Mouse (Mus musculus) gastrocnemius, adult 2 months (tissue): Measurements from ENCODE around the gene AA467197. TPM values are rescaled to one million over a fixed set of nuclear protein-coding genes. Genes with fewer than 3 reads are reported as not detected.

Source experiments
- DNase-seq: peaks from one replicate; pipeline ENCODE4 v3.0.0; 2022
- H3K27ac ChIP-seq: fragments of 200-600 bp; 2 replicates; pipeline ENCODE4 v1.8.1; 2022; ENCODE audit warnings: mild to moderate bottlenecking
- H3K4me3 ChIP-seq: fragments of 200-600 bp; 2 replicates; pipeline ENCODE4 v1.8.1; 2022; ENCODE audit warnings: mild to moderate bottlenecking, moderate library complexity
- CTCF ChIP-seq: fragments of 200-600 bp; IDR thresholded peaks from 2 replicates; pipeline ENCODE4 v1.8.1; 2022; ENCODE audit warnings: antibody characterized with exemption, mild to moderate bottlenecking, moderate library complexity
- intact Hi-C: fragments of 180-260 bp; cut with DNase I; formaldehyde crosslinking; loops from one replicate; pipeline ENCODE4 v1.15.1; 2025
- long read RNA-seq, 2 experiments: library from polyadenylated mRNA; stranded (forward); transcript quantifications; one replicate each; pipeline ENCODE4 v2.0.0; 2021
- total RNA-seq, 2 experiments: library from RNA; stranded (reverse); gene quantifications; 2 replicates each; pipeline ENCODE4 v1.2.3; 2021

The AA467197 gene
- under 1 TPM in 1 of 2 experiments, not detected in 1; 0.54 TPM for total RNA-seq
- long read RNA-seq, experiment 1 = 0 reads
- long read RNA-seq, experiment 2 = 0 reads

- Histone ChIP-seq H3K27ac (no peak within 1 kb of the TSS), H3K4me3 (peak within 1 kb of the TSS; percentile 75)
- DNase-seq = no peak
- no peak for TF ChIP-seq CTCF
- intact Hi-C loops = loop anchor here (10.0 kb wide), 2 partner anchors 118 to 262 kb away; no protein-coding TSS in a partner anchor
These were observed at the start of gene AA467197 for GRCm38 (mm10) chr2:122636686-122637085. AA467197 (plus strand) TSS chr2:122636986.

- intact Hi-C loops = no loop called here
- no peak overlapping the region for H3K4me3 ChIP-seq
- H3K27ac ChIP-seq = no peak overlapping the region
- no peak for DNase-seq
- TF ChIP-seq CTCF = no peak
These were observed 48.8 kb upstream of the AA467197 start for GRCm38 (mm10) chr2:122587861-122588519.

DNA sequence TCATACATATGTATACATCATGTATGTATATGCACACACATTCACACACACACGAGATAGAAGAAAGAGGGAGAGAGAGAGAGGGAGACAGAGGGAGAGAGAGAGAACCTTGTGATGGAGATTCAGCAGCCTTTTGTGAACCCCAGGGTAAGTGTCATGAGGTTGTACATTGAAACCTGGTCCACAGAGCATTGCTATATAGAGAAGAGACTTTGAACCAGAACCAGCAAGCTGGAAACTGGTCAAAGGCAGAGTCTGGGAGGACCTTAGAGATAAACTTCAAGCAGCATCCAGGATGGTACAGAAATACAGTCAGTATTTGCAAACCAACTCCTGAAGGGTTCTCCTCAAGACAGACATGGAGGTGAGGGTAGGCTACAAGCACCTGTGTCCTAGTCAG is 46.4 kb upstream of the AA467197 start:
- Histone ChIP-seq H3K27ac (no peak overlapping the region), H3K4me3 (no peak overlapping the region)
- intact Hi-C loops = no loop called here
- no peak for TF ChIP-seq CTCF
- no peak for DNase-seq

GRCm38 (mm10) chr2:122591213-122591612 is 45.6 kb upstream of the AA467197 start:
- no peak for DNase-seq
- Histone ChIP-seq H3K4me3 (no peak overlapping the region), H3K27ac (no peak overlapping the region)
- TF ChIP-seq CTCF = no peak
- intact Hi-C loops = no loop called here

- no peak for DNase-seq
- Histone ChIP-seq H3K4me3 (no peak overlapping the region), H3K27ac (no peak overlapping the region)
- intact Hi-C loops = no loop called here
- no peak for TF ChIP-seq CTCF
These were observed 41.3 kb upstream of the AA467197 start for GRCm38 (mm10) chr2:122595461-122595860.

GRCm38 (mm10) chr2:122599736-122600135 is 37.0 kb upstream of the AA467197 start:
- intact Hi-C loops = no loop called here
- peak; percentile 61 for DNase-seq
- H3K4me3 ChIP-seq = no peak overlapping the region
- no peak for TF ChIP-seq CTCF
- peak overlapping the region; percentile 46; the same call in 1 of the 2 replicates for H3K27ac ChIP-seq

DNA sequence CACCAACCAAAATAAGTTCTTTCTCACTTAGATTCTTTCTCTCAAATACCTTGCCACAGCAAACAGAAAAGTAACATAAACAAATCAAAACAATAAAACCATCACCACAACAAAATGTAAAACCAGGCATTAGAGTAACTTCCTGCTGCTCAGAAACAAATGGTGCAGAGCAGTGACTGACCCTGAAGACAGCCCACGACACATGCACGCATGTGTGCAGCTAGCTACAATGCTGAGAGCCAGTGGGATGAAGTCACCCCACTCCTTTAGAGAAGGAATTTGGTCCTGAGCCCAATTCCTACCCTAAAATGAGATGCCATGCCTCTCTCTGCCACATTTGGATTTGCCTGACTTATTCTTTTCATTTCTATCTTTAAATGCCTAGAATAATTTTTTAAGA is 35.4 kb upstream of the AA467197 start:
- no peak overlapping the region for H3K27ac ChIP-seq
- no peak for TF ChIP-seq CTCF
- no peak overlapping the region for H3K4me3 ChIP-seq
- intact Hi-C loops = no loop called here
- DNase-seq = no peak

DNA sequence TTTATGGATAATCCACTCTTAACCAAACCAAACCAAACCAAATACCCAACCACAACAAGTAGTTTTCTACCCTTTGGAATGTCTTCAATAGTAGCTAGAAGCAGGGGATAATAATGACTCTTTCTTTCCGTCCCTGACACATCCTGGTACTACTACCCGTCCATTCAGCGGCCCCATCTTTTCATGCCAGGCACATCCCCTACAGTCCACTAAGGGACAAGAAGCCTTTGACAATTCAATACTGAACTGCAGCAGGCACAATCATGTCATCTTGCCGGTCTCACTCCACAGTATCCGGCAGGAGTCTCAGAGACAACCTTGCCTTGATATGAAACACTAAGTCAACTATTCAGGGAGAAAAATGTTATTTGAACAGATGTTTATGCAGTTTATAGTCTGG is 31.0 kb upstream of the AA467197 start:
- H3K27ac ChIP-seq = no peak overlapping the region
- TF ChIP-seq CTCF = no peak
- no peak for DNase-seq
- intact Hi-C loops = no loop called here
- no peak overlapping the region for H3K4me3 ChIP-seq

DNA sequence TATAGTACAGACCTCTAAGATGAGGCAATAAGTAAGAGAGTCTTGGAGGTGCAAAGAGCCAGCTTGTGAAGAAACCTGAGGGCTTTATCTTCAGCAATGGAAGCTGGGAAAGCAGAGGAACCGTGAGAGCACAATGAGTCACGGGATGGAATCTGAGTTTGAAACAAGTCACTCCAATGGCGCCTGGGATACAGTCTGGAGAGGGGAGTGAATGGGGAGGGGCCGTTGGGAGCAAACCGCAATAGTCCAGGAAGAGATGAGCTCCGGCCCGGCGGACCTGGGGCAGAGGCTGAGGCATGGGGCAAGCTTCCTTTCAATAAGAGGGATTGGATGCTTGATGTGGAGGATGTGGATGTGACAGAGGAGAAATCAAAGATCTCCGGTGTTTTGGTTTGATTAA is 28.0 kb upstream of the AA467197 start:
- Histone ChIP-seq H3K4me3 (no peak overlapping the region), H3K27ac (no peak overlapping the region)
- no peak for DNase-seq
- TF ChIP-seq CTCF = no peak
- intact Hi-C loops = no loop called here

- Histone ChIP-seq H3K4me3 (peak within 1 kb of the TSS; percentile 79), H3K27ac (peak within 1 kb of the TSS; percentile 61)
- peak; percentile 85 for DNase-seq
- intact Hi-C loops = loop anchor here (5.0 kb wide), 1 partner anchor 39 kb away; no protein-coding TSS in a partner anchor
- no peak for TF ChIP-seq CTCF
These were observed 25.8 kb upstream of the AA467197 start, which contains the start of gene Gatm for GRCm38 (mm10) chr2:122610746-122611653. Gatm (minus strand) TSS chr2:122611303.

DNA sequence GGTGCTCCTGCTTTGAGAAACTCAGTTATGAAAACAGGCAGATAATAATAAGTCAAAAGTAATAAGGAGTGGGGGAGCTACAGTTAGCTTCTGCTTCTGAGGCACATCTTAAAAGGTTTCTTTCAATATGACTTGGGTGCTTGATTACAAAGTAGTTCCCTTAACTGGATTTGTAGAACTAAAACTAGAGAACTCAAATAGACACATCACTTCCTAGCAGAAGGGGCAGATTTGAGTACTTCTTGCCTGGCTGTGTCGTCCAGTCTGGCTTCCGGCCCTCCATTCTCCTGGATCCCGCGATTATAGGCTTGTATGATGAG is 25.2 kb upstream of the AA467197 start:
- DNase-seq = no peak
- Histone ChIP-seq H3K4me3 (peak overlapping the region; percentile 79), H3K27ac (no peak overlapping the region)
- TF ChIP-seq CTCF = no peak
- intact Hi-C loops = loop anchor here (5.0 kb wide), 1 partner anchor 39 kb away; no protein-coding TSS in a partner anchor

DNA sequence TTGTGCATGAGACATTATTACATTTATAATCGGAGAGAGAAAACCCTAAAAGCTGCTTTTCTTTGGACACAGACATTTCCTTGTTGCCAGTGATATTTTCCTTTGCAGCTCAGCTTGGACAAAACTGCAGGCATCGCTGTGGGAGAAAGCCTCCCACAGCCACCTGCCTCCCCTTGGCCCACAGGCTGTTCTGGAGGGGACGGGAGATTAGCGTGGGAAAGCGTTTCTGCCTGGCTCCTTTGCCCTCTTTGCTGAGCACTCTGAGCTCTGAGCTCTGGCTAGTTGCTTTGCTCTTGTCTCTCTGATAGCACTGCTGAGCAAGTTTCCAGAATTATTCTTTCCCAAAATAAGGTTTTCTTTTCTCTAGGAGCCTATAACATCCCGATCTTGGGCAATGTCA is 20.5 kb upstream of the AA467197 start:
- intact Hi-C loops = no loop called here

GRCm38 (mm10) chr2:122617792-122618191 is 19.0 kb upstream of the AA467197 start:
- Histone ChIP-seq H3K27ac (no peak overlapping the region), H3K4me3 (no peak overlapping the region)
- no peak for DNase-seq
- TF ChIP-seq CTCF = no peak
- intact Hi-C loops = no loop called here

More for the DNA sequence above, 20.5 kb upstream of the AA467197 start:
- no peak for DNase-seq
- TF ChIP-seq CTCF = no peak
- Histone ChIP-seq H3K27ac (no peak overlapping the region), H3K4me3 (no peak overlapping the region)
